In genomic region chr2:147298499-147298896, GRCm38 (mm10) we compare ENCODE assay signal across 8 mouse cellular contexts.
DNase-seq lines count a peak whose midpoint lies in the region; ATAC-seq and TF ChIP-seq lines count a peak whose summit lies in the region.

No protein-coding gene starts in this region.

- H3K4me2 ChIP-seq in kidney, embryonic 14.5 days (replicated peaks; ENCODE audit: low read depth, low read length), result no peak overlapping the region
- no peak overlapping the region for H3K4me2 ChIP-seq in lung, embryonic 14.5 days

- H3K27ac ChIP-seq in kidney, embryonic 14.5 days (ENCODE audit: low read depth, low read length), result no peak overlapping the region
- H3K27ac ChIP-seq in lung, embryonic 14.5 days (ENCODE audit: low read depth), result peak overlapping the region; percentile 42; the same call in 1 of the 2 replicates

- no peak for TF ChIP-seq CTCF in lung, embryonic 14.5 days (IDR thresholded peaks at IDR 0.05; ENCODE audit: low read depth)

- H3K36me3 ChIP-seq in kidney, embryonic 14.5 days (ENCODE audit: control insufficient read depth, insufficient read depth, low read length), result no peaks in the 10 kb centered on the region
- no peaks in the 10 kb centered on the region for H3K36me3 ChIP-seq in lung, embryonic 14.5 days (ENCODE audit: insufficient read depth)

- H3K9me3 ChIP-seq in kidney, embryonic 14.5 days (ENCODE audit: control insufficient read depth, low read length), result no peaks in the 10 kb centered on the region
- H3K9me3 ChIP-seq in lung, embryonic 14.5 days (ENCODE audit: low read depth, low read length), result no peaks in the 10 kb centered on the region

- 0 out of 2 replicates have a peak, but pooled peaks cover 2% of the 10 kb centered on the region for H3K27me3 ChIP-seq in kidney, embryonic 14.5 days (ENCODE audit: control insufficient read depth, insufficient read depth, low read length)
- no peaks in the 10 kb centered on the region for H3K27me3 ChIP-seq in lung, embryonic 14.5 days (ENCODE audit: insufficient read depth, low read length)

- no peak overlapping the region for H3K9ac ChIP-seq in kidney, embryonic 14.5 days (ENCODE audit: low read depth, low read length)
- H3K9ac ChIP-seq in lung, embryonic 14.5 days, result no peak overlapping the region

- H3K4me3 ChIP-seq in kidney, embryonic 14.5 days (ENCODE audit: low read length), result no peak overlapping the region
- no peak overlapping the region for H3K4me3 ChIP-seq in lung, embryonic 14.5 days (ENCODE audit: low read depth, low read length)

- no peaks in the 10 kb centered on the region for H3K4me1 ChIP-seq in kidney, embryonic 14.5 days (ENCODE audit: control insufficient read depth, insufficient read depth, low read length)
- 0 out of 2 replicates have a peak, but pooled peaks cover 8% of the 10 kb centered on the region for H3K4me1 ChIP-seq in lung, embryonic 14.5 days (ENCODE audit: insufficient read depth)

- ATAC-seq in kidney, embryonic 14.5 days (ENCODE audit: low FRiP score, low TSS enrichment), result peak; percentile 32; the same call in 1 of the 2 replicates
- ATAC-seq in lung, embryonic 14.5 days (ENCODE audit: insufficient read depth), result peak; percentile 80
- no peak for ATAC-seq in CD4-positive, CD25-positive, alpha-beta regulatory T cell, adult 4 months

- WGBS in kidney, embryonic 14.5 days, result 50% methylated on average over 7 of the region's 7 CpGs
- WGBS in lung, embryonic 14.5 days, result 24% methylated on average over 7 of the region's 7 CpGs

- DNase-seq in kidney, adult 8-10 months, result no peak
- peak; percentile 95 to 96 for DNase-seq in cerebellum, postnatal 14 days
- peak; percentile 7 to 47 for DNase-seq in heart, adult 9 months (ENCODE audit: low spot score in 2 of 2)
- DNase-seq in layer of hippocampus, adult 18-20 months (ENCODE audit: low spot score in 2 of 2), result peak; percentile 60 to 78
- peak; percentile 72 for DNase-seq in lung, embryonic 14.5 days
- peak; percentile 70 for DNase-seq in right cerebral cortex, postnatal 25 days

Comparison
In these comparisons a context has a peak if more than half of its experiments do, and no peak if none do; other contexts are left out.
1. DNase-seq: peak in cerebellum, postnatal 14 days (2 of 2), heart, adult 9 months (2 of 2), layer of hippocampus, adult 18-20 months (2 of 2), lung, embryonic 14.5 days (single experiment) and right cerebral cortex, postnatal 25 days (single experiment); none in kidney, adult 8-10 months (0 of 2).